Mouse (Mus musculus) testis, postnatal 10 days (tissue): ENCODE results near the gene Pklr.

Experiments used
- DNase-seq: peaks from one replicate; pipeline ENCODE4 v3.0.0; 2021; ENCODE audit warnings: low spot score

Pklr gene

GRCm38 (mm10) chr3:89135958-89136357 is at the start of gene Pklr:
Pklr (plus strand) TSS chr3:89136142.
- no peak for DNase-seq

GRCm38 (mm10) chr3:89087338-89088110 is 48.4 kb upstream of the Pklr start:
- peak; percentile 93 for DNase-seq

GRCm38 (mm10) chr3:89088974-89089373 is 47.0 kb upstream of the Pklr start:
- no peak for DNase-seq

- DNase-seq: peak; percentile 79
Measured at GRCm38 (mm10) chr3:89089882-89090591, 45.9 kb upstream of the Pklr start.

- peak; percentile 91 for DNase-seq
Measured at GRCm38 (mm10) chr3:89090694-89091655, 45.0 kb upstream of the Pklr start.

GRCm38 (mm10) chr3:89091811-89092508 is 44.0 kb upstream of the Pklr start:
- DNase-seq: no peak

- DNase-seq: no peak
Measured at GRCm38 (mm10) chr3:89092509-89093090, 43.3 kb upstream of the Pklr start.

GRCm38 (mm10) chr3:89093175-89093574 is 42.8 kb upstream of the Pklr start, which contains the start of gene Rusc1:
Rusc1 (minus strand) TSS chr3:89093311.
- DNase-seq: peak; percentile 93

GRCm38 (mm10) chr3:89094021-89094420 is 41.9 kb upstream of the Pklr start:
- no peak for DNase-seq

- peak; percentile 73 for DNase-seq
Measured at GRCm38 (mm10) chr3:89100811-89101210, 35.1 kb upstream of the Pklr start, which contains the start of gene Gm43738. Gm43738 (minus strand) TSS chr3:89101099.

- no peak for DNase-seq
Measured at GRCm38 (mm10) chr3:89101459-89101811, 34.5 kb upstream of the Pklr start.

- peak; percentile 93 for DNase-seq
Measured at GRCm38 (mm10) chr3:89101812-89102494, 34.0 kb upstream of the Pklr start, which contains the start of gene Fdps. Fdps (minus strand) TSS chr3:89101959.

- DNase-seq: no peak
Measured at GRCm38 (mm10) chr3:89102495-89103290, 33.2 kb upstream of the Pklr start.

- no peak for DNase-seq
Measured at GRCm38 (mm10) chr3:89103291-89103595, 32.7 kb upstream of the Pklr start.

- DNase-seq: no peak
Measured at GRCm38 (mm10) chr3:89106881-89107280, 29.1 kb upstream of the Pklr start.

- DNase-seq: no peak
Measured at GRCm38 (mm10) chr3:89107545-89107944, 28.4 kb upstream of the Pklr start.

- DNase-seq: no peak
Measured at GRCm38 (mm10) chr3:89108146-89108545, 27.8 kb upstream of the Pklr start.

GRCm38 (mm10) chr3:89113058-89113457 is 22.9 kb upstream of the Pklr start:
- no peak for DNase-seq

- DNase-seq: no peak
Measured at GRCm38 (mm10) chr3:89115522-89115921, 20.4 kb upstream of the Pklr start.

- peak; percentile 66 for DNase-seq
Measured at GRCm38 (mm10) chr3:89123313-89123712, 12.6 kb upstream of the Pklr start.
